Mouse (Mus musculus) urinary bladder, postnatal 14 days (tissue): Measurements from ENCODE around the gene Vash1.

Experiments
- DNase-seq: peaks from one replicate; pipeline ENCODE4 v3.0.0; 2021; ENCODE audit warnings: low spot score

Gene Vash1

DNA sequence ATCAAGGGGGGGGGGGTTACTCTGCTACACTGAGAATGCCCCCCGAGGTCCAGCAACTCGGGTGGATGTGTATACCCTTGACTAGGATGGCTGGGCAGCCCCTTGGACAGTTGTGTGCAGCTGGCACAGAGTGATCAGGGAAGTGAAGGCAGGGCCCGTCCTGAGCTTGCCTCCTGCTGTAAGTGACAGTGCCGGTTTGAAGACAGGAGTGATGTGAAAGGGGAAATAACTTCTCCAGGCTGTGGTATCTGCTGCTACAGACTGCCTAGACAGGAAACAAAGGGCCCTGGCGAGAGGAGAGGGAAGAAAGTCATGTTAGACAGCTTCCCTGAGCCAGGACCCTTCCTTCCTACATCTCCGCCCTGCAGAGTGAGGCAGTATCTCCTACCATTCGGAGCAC, 5.2 kb downstream of the Vash1 start:
- DNase-seq = no peak

DNA sequence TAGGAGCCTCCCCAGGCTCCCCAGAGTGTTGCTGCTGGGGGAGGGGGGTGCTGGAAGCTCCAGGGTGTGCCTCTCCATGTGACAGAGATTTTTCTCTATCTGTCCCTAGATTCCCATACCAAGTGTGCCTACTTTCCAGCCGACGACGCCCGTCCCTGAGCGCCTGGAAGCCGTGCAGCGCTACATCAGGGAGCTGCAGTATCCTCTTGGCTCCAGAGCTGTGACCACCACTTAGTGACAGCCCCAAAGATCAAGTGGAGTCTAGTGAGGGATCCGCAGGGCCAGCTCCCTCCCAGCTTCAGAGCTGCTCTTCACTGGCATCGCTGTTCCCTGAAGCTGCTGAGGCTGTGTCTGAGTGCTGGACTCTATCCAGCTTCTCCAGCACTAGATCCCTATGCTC, 6.8 kb downstream of the Vash1 start:
- DNase-seq = no peak

DNA sequence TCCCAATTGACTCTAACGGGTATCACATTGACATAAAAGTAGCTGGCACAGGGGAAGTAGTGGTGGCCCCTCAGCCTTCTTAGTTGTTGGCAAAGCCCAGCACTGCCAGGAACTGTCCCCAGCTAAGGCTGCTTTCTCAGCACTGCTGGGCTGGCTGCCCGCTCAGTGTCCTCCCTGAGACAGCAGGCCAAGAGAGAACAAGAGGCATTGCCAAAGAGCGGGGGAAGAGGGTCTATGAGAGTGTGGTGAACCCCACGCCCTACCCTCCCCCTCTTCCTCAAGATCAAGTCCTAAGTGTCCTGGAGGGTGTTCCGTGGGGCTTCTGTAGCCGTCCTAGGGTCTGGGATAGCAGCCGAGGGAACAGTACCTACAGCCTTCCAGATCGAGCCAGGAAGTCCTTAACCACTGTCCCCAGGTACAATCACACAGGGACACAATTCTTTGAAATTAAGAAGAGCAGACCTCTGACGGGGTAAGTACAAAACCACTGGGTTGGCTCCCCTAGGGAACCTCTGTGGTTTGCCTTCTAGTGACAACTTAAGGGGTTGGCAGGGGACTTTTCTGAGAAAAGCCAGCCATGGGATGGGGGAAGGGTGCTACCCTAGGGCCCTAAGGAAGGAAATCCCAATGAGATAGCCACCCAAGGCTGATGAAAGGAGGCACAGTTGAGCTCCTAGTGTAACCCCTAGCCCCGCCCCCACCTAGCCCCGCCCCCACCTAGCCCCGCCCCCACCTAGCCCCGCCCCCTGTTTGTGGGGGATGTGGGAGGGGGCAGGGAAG, 8.2 kb downstream of the Vash1 start:
- DNase-seq = no peak

DNA sequence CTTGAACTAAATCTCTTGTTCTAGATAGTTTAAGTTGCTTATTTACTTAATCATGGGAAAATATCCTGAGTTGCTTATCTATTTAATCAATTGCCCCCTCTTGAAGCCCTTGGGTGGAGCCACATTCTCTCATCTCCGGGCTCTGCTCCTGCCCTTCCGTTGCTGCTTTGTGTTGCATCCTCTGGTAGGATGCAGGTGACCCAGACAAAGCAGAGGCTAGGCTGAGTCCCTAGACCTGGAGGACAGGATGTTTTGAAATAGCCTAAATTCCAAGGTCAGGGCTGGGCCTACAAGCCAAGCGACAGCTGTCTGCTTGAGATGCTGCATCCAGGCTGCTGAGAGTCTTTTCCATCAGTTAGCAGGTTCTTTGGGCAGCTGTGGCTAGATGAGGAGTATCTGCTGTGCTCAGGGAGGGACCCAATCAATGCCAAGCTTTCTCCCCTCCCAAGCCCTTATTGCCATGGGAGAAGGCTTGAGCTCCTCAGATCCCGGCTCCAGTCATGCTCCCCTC, 9.0 kb downstream of the Vash1 start:
- no peak for DNase-seq

DNA sequence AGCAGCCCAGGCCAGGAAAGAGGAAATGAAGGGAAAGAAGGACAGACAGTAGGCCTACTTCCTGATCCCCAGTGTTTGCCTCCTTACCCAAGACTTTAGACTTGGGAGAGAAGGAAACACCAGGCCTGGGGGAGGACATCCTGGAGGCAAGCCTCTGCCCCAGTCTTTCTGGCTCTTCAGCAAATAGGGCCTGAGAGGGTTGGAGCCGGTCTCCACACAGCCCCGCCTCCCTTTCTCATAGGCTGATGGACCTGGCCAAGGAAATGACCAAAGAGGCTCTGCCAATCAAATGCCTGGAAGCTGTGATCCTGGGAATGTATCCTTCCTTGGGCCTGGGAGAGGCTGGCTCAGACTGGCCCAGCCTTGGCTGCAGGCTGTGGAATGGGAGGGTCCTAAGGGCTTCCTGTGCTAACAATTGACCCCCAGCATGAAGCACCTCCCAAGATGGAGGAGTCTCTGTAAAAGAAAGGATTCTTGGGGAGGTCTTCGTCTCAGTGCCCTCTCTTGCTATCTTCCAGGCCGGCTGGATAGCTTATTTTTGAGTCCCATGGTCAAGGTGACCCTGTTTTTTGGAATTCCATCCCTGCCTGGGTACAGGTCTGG, 9.6 kb downstream of the Vash1 start:
- DNase-seq = no peak

DNA sequence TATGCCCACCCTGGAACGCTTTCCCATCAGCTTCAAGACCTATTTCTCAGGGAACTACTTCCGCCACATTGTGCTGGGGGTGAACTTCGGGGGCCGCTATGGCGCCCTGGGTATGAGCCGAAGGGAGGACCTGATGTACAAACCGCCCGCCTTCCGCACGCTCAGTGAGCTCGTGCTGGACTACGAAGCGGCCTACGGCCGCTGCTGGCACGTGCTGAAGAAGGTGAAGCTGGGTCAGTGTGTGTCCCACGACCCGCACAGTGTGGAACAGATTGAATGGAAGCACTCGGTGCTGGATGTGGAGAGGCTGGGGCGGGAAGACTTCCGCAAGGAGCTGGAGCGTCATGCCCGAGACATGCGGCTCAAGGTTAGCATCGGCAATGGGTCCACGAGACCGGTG, 10.4 kb downstream of the Vash1 start:
- DNase-seq = no peak

DNA sequence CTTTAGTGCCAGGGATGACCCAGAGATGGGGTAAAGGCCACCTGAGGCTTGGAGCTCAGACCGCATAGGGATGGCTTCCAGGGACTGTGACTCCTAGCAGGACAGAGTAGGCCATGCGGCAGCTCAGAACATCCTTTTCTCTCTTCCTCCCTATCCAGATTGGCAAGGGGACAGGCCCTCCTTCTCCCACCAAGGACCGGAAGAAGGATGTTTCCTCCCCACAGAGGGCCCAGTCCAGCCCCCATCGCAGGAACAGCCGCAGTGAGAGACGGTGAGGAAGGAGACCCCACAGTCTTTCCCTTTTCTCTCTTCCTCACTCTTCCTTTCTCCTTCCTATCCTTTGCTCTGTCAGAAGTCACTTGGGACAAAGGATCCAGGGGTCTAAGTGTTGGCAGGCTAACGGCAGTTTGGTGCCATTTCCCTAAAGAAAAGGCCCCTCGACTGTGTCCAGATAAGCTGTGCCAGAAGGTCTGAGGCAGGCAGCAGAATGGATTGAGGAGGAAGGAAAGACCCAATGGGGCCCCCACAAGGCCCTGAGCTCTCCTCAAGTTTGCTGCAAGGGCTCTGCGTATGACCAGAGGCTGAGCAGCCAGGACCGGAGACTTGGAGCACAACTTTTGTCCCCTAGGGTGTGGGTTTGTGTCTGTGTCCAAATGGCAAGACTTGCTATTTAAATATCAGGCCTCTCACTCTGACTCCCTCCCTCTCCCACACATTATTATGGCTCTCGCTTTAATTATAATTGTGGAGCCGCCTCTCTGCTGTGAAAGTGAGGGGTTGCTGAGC, 12.4 kb downstream of the Vash1 start:
- no peak for DNase-seq

DNA sequence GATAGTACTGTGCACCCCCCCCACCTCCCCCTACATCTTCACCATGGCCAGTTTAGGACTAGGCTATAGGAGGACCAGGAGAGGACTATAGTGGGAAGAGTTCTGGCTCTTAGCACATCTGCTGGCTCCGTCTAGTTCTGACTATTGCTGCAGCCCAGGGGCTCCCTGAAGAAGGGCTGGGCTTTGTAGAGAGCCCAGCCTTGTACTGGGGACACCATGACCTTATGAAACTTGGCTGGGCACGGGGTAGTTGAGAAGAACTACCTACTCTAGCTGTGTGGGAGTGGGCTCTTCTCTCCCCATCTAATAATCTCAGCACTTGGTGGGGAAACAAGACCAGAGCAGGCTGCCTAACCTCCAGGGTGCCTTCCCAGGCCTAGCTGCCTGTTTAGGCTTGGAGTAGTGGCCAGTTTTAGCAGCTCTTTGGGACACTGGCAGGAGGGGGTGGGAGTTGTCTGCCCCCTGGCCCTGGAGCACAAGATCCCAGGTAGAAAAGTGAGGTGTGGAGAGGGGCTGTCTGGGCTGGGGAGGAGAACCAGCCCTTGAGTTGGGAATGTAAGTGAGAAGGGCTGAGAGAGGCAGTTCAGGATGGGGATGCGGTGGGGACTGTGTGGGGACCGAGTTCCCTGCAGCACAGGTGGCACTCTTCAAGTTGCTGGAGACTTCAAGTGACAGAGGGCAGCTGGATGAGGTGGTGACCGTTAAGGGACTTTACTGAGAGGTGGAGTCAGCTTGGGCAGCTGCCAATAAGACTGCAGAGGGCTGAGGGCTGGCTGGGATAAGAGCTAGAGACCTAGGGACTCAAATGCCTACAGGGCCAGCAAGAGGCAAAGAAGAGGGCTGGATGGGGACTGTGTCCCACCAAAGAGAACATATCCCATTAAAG, 14.2 kb downstream of the Vash1 start:
- peak; percentile 28 for DNase-seq

DNA sequence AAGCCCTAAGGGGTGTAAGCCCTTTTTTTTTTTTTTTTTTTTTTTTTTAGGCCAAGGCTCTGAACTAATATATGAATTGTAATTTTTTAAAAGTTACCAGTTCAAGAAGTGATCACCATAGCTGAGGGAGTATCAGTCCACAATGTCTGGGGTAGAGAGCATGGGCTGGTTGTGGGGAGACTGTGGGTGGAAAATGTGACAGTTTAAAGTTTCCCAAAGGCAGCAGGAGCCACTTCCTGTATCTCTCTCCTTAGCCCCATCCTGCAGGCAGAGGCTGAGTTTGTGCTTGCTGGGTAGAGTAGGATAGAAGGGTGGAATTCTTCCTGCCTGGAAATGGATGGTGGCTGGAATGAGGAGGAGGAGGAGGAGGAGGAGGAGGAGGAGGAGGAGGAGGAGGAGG, 14.9 kb downstream of the Vash1 start:
- no peak for DNase-seq

DNA sequence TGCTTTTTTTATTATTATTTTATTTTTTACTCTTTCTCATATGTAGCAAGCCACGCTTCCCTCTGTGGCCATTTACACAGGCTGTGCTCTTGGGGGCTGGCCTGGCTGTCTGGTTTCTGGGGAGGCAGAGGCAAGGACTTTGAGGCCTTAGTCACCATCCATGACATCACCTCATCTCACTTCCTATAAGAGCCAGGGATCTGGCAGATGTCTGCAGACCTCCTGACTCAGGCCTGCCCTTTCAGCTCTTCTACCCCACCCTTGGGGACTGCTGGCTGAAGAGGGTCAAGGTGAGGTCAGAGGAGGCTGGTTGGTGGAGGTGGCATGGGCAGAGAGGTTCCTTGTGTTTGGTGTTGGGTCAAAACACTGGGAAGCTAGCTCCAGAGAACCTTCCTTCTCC, 15.9 kb downstream of the Vash1 start:
- DNase-seq = no peak

DNA sequence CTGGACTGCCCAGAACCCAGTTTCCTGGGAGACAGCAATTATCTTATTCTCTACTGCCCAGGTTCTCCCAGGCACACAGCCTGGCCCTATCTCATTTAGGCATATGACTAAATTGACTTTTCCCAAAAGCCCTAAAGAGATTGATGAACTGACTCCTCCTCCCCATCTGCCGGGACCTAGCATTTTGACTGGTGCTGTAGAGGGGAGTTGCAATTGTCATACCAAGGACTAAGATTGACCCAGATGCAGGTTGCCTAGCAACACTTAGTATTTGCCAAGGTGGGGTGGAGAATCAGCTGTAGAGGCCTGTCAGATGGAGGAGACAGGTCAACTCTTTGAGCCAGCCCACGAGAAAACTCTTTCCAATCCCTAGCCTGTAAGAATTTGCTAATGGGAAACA, 19.5 kb downstream of the Vash1 start:
- no peak for DNase-seq

DNA sequence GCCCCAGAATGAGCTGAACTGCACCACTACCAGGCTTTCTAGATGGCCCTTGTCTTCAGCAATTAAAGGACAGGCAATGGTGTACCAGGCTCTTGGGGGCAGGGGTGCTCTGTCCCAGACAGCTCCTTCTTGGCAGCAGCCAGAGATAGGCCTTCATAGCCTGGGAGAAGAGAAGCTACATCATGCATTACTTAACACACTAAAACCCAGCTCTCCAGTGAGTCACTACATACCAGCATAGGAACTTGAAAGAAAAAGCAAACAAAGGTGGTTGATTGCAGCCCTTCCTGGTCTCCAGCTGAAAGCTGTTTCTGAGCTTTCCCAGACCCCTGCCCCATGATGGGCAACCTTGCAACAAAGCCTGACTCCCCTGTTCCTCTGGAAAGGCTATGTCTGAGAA, 20.0 kb downstream of the Vash1 start:
- no peak for DNase-seq

DNA sequence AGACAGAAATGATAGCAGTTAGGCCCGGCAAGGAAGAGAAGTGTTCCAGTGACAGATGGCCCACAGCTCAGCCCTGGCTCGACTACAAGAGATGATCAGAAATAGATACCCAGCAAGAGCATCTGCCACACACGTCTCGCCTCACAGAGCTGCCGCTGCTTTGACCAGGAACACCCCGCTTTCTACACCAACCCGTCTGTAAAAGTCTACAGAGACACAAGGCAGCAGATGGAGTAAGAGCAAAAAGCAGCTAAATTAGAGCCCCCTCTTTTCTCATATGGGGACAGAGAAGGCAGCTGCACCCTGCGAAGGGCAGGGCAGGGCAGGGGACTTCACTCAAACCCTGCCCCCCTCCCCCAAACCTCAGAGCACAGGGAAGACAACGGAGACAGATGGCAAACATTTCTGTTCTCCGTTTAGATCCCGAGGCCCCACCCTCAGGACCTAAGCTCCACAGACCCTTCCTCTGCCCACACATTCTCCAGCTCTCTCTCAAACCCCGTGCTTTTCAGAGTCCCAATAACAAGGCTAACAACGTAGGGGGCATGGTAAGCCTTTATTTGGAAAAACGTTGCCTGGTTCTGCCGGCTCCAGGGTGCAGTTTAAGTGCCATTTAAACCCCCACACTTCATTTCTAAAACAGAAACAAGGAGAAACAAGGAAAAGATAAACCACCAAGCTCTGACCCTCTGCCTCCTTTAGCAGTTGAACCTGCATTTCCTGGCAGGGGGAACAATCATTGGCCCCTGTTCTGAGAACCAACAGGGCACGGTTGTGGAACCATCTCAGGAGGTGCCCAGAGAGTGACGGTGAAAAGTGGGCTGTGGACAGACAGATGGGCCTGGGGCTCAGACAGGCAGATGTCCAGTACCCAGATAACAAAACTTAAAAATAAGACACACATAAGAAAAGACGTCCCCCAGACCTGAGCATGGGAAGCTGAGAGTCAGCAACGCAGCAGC, 21.7 kb downstream of the Vash1 start:
- DNase-seq = no peak

DNA sequence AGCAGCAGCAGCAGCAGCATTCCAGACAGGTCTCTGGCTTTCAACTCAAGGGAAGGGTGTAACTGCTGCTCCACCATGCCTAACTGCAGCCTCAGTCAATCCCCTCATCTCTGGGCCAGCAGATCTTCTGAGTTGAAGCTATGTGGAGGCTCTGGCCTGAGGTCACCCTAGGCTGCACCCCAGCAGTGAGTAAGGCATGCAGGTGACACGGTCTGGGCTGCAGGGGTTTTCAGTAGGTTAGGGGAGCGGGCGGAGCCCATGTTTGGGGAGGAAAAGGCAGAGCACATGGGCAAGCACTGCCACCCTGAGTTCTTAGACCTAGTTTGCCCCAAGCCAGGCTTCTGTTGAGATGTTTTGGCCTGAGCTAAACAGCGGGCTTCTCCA, 22.4 kb downstream of the Vash1 start:
- no peak for DNase-seq

DNA sequence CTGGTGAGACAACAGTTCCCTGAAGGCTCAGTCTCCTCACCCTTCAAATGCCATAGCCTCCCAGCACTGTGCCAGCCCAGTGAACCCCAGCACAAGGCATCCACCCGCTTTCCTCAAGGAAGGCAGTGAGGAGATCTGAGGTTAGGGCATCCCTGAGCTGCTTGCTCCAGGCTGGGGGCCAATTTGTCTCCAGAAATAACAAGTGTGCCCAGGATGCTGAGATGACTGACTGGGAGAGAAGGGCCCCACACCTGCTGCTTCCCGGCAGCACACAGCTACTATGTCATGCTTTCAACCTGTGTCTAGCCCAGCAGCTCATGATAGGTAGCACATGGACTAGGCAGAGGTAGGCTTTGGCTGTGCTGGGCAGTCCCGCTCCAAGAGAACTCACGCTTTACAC, 23.0 kb downstream of the Vash1 start:
- DNase-seq = no peak

DNA sequence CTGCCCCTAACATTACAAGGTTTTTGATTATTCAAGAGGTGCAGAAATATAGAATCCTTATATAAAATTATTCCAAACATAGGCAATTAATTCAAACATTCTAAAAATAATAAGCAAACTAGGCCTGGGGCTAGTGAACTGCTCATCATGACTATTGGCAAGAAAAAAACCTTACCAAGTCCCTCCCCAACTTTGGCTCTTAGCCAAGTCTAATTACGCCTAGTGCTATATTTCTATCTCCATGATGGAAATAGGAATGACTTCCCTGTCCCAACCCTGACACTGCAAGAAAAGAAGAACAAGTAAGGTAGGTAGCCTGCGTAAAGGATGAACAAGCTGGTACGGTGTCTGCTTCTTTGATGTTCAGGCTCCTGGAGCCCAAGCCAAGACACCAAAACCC, 24.2 kb downstream of the Vash1 start:
- DNase-seq = no peak

DNA sequence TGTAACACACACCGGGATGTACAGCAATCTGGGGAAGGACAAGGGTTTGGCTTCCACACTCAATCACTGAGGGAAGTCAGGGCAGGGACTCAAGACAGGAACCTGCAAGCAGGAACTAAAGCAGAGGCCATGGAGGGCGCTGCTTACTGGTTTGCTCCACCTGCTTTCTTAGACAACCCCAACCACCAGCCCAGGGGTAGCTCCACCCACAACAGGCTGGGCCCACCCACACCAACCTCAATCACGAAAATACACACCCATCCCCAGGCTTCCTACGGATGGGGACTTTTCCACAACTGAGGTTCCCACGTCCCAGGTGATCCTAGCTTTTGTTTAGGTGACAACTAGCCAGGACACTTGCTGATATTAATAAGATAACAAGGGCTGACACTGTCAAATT, 27.3 kb downstream of the Vash1 start:
- DNase-seq = no peak

DNA sequence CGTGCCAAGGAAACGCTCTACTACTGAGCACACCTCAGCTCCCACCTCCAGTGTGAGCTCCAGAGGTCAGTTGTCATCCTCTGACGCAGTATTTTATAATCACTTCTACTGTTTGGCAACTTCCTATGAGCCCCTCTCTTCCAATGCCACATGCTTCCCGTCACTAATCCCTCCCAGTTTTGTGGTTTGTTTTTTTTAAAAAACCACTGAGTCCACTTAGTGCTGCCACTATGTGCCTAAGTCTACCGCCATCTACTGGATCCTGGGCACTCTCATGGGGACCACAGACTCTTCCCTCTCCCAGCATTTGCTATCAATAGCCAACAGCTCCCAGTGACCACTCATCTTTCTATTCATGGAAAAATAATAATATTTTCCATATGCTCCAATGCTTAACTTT, 35.5 kb downstream of the Vash1 start:
- no peak for DNase-seq

DNA sequence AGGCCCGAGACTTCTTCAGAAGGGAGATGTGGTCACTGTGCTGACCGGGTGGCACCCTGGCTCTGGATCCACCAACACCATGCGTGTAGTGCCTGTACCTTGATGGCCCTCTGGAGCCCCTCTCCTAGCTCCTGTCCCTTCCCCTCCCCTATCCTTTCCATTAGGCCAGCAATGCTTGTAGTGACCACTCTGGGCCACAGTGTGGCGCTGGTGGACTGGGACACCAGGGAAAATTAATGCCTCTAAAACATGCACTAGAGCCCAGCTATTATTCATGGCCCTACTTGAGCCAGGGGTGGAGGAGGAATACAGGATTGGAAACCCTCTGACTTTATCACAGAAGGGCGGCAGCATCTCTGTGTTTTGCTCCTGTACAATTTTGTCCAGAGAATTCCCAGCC, 36.9 kb downstream of the Vash1 start:
- DNase-seq = peak; percentile 68

DNA sequence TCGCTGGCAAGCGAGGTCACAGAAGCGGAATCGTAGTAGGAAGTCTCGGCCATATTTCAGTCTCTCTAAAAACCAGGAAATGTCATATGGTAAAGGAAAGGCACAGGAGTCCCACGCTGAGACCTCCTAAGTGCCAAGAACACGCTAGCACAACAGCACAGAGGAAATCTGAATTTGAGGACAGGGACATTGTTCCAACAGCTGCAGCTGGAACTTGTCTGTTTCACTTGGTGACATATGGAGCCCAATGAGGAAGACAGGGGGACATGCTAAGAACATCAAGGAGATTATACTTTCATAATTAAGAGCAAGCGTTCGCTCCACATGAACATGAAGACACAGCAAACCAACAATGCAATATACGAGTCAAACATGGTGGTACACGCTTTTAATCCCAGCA, 38.5 kb downstream of the Vash1 start:
- DNase-seq = no peak
